Mouse (Mus musculus): ENCODE results near the gene Rd3. TPM values are rescaled to one million over a fixed set of nuclear protein-coding genes. Genes with fewer than 3 reads are reported as not detected.

The Rd3 gene
- polyA plus RNA-seq, 2 experiments: 0.50 to 0.91 TPM

DNA sequence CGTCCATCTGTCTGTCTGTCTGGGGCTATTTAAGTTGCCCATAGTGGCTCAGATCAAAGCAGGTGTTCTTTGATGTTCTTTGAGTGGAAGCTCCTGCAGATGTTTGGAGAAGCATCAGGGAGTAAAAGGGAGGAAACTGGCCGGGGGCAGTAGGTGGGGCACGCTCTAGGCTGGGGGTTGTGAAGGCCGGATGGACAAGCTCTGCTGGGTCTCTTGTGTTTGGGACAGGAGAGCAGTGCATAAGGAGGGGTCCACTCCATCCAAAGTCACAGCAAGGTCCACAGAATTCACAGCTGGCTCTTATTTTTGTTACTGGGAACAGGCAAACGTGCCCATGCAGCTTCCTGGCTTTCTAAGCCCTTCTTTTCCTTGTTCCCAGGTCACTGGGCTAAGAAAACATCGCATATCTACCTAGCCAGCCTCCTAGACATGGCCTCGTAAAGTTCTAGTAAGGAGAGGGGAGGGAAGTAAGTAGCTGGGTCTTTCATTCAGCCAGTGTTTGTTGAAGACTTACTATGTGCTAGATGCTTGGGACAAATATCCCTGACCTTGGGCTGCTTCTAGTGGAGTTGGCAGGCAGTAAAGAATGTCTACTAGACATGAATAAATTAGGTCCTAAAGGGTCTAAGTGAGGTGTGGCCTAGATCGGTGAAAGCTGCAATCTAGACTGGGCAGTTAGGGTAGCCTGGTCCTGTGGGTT is 44.7 kb upstream of the Rd3 start:
- ATAC-seq (ENCODE audit: low FRiP score, low read depth) (no peak), DNase-seq (ENCODE audit: low spot score) (no peak)
- Histone ChIP-seq H3K9ac (ENCODE audit: low read depth, low read length, severe bottlenecking) (no peak overlapping the region), H3K27me3 (ENCODE audit: control insufficient read depth, insufficient read depth, low read length) (no peaks in the 10 kb centered on the region), H3K4me2 (replicated peaks; ENCODE audit: low read depth, low read length, severe bottlenecking) (no peak overlapping the region), H3K27ac (replicated peaks; ENCODE audit: low read depth, low read length) (no peak overlapping the region), H3K9me3 (ENCODE audit: control insufficient read depth, low read length) (no peaks in the 10 kb centered on the region), H3K36me3 (ENCODE audit: control insufficient read depth, insufficient read depth, low read length) (no peaks in the 10 kb centered on the region), H3K4me3 (replicated peaks; ENCODE audit: low read length) (no peak overlapping the region), H3K4me1 (ENCODE audit: control insufficient read depth, insufficient read depth, low read length) (peaks cover 11% of the 10 kb centered on the region; the same call in 1 of the 2 replicates)
- 51% methylated on average over 8 of the region's 8 CpGs for WGBS
- TF ChIP-seq POLR2A (IDR thresholded peaks at IDR 0.05; ENCODE audit: borderline replicate concordance, extremely low read depth, insufficient read depth, insufficient read length): no peak

DNA sequence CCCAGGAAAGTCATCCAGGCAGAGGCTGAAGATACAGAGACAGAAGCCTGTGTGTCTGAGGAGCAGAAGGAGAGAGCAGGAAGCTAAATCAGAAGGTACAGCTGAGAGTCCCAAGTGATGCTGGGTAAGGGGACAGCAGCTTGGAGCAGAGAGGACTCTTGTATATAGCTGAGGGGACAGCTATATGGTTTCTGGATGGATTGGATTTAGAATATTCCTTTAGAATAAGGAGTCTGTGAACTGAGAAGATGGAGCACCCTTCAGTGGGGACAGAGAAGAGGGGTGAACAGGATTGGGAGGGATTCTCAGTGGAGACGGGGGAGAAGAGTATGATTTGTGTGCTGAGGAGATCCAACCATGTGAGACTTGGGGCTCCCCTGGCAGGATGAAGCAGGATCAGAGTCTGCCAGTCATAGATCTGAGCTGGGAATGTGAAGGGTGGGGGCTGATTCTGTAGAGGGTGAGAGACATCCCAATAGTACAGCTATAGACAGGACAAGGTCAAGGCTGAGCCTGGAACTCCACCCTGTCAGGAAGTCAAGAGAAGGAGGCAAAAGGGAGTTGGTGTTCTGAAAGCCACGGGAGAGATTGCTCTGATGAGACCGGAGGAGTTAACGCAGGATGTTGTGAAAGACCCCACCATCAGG is 44.1 kb upstream of the Rd3 start:
- H3K27me3 ChIP-seq (ENCODE audit: control insufficient read depth, insufficient read depth, low read length): no peaks in the 10 kb centered on the region
- WGBS: 87% methylated on average over 4 of the region's 4 CpGs
- no peak overlapping the region for H3K4me3 ChIP-seq (replicated peaks; ENCODE audit: low read length)
- H3K27ac ChIP-seq (replicated peaks; ENCODE audit: low read depth, low read length): no peak overlapping the region
- H3K9me3 ChIP-seq (ENCODE audit: control insufficient read depth, low read length): no peaks in the 10 kb centered on the region
- no peaks in the 10 kb centered on the region for H3K36me3 ChIP-seq (ENCODE audit: control insufficient read depth, insufficient read depth, low read length)
- ATAC-seq (ENCODE audit: low FRiP score, low read depth) (no peak), DNase-seq (ENCODE audit: low spot score) (no peak)
- peaks cover 6% of the 10 kb centered on the region; the same call in 1 of the 2 replicates for H3K4me1 ChIP-seq (ENCODE audit: control insufficient read depth, insufficient read depth, low read length)
- H3K9ac ChIP-seq (ENCODE audit: low read depth, low read length, severe bottlenecking): no peak overlapping the region
- TF ChIP-seq POLR2A (IDR thresholded peaks at IDR 0.05; ENCODE audit: borderline replicate concordance, extremely low read depth, insufficient read depth, insufficient read length): no peak
- no peak overlapping the region for H3K4me2 ChIP-seq (replicated peaks; ENCODE audit: low read depth, low read length, severe bottlenecking)

DNA sequence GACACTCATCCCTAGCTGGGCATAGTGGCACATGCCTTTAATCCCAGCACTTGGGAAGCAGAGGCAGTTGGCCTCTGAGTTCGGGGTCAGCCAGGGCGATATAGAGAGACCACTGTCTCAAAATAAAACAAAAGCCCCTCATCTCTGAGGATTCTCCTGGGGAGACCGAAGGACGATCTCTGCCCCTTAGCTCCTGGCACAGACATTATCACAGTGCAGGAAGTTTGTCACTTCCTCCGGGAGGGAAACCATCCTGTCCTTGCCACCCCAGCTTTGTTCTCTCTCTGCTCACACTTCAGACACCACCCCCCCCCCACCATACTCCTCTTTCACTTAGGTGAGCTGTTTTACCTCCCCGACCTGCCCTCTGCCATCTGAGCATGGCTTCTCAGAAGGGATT is 33.5 kb upstream of the Rd3 start:
- Histone ChIP-seq H3K4me2 (replicated peaks; ENCODE audit: low read depth, low read length, severe bottlenecking) (no peak overlapping the region), H3K36me3 (ENCODE audit: control insufficient read depth, insufficient read depth, low read length) (no peaks in the 10 kb centered on the region), H3K27me3 (ENCODE audit: control insufficient read depth, insufficient read depth, low read length) (no peaks in the 10 kb centered on the region), H3K9ac (ENCODE audit: low read depth, low read length, severe bottlenecking) (no peak overlapping the region), H3K4me3 (replicated peaks; ENCODE audit: low read length) (no peak overlapping the region), H3K9me3 (ENCODE audit: control insufficient read depth, low read length) (no peaks in the 10 kb centered on the region), H3K4me1 (ENCODE audit: control insufficient read depth, insufficient read depth, low read length) (no peaks in the 10 kb centered on the region), H3K27ac (replicated peaks; ENCODE audit: low read depth, low read length) (no peak overlapping the region)
- ATAC-seq (ENCODE audit: low FRiP score, low read depth) (no peak), DNase-seq (ENCODE audit: low spot score) (no peak)
- WGBS: 80% methylated on average over 6 of the region's 6 CpGs
- no peak for TF ChIP-seq POLR2A (IDR thresholded peaks at IDR 0.05; ENCODE audit: borderline replicate concordance, extremely low read depth, insufficient read depth, insufficient read length)

DNA sequence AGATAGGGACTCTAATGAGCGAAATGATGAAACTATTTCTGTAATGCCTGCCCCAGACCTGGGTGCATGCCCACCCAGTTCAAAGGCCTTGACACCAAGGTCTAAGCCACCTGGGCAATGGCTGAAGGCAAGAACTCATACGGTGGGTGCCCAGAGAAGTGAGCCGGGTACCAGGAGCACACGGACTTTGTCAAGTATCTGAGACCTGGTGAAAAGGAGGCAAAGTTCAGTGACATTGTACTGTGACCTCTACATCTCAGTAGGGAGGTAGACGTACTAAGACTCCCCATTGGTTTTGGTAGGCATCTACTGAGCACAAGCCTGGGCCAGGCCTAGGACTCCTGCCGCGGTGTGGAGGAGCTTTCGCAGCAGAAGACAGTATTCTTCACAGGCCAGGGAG is 31.8 kb upstream of the Rd3 start:
- ATAC-seq (ENCODE audit: low FRiP score, low read depth): no peak
- Histone ChIP-seq H3K9ac (ENCODE audit: low read depth, low read length, severe bottlenecking) (no peak overlapping the region), H3K36me3 (ENCODE audit: control insufficient read depth, insufficient read depth, low read length) (no peaks in the 10 kb centered on the region), H3K4me3 (replicated peaks; ENCODE audit: low read length) (no peak overlapping the region), H3K9me3 (ENCODE audit: control insufficient read depth, low read length) (no peaks in the 10 kb centered on the region), H3K4me2 (replicated peaks; ENCODE audit: low read depth, low read length, severe bottlenecking) (no peak overlapping the region), H3K27me3 (ENCODE audit: control insufficient read depth, insufficient read depth, low read length) (no peaks in the 10 kb centered on the region), H3K4me1 (ENCODE audit: control insufficient read depth, insufficient read depth, low read length) (no peaks in the 10 kb centered on the region), H3K27ac (replicated peaks; ENCODE audit: low read depth, low read length) (no peak overlapping the region)
- no peak for DNase-seq (ENCODE audit: low spot score)
- TF ChIP-seq POLR2A (IDR thresholded peaks at IDR 0.05; ENCODE audit: borderline replicate concordance, extremely low read depth, insufficient read depth, insufficient read length): no peak
- 91% methylated on average over 8 of the region's 8 CpGs for whole genome bisulfite sequencing

DNA sequence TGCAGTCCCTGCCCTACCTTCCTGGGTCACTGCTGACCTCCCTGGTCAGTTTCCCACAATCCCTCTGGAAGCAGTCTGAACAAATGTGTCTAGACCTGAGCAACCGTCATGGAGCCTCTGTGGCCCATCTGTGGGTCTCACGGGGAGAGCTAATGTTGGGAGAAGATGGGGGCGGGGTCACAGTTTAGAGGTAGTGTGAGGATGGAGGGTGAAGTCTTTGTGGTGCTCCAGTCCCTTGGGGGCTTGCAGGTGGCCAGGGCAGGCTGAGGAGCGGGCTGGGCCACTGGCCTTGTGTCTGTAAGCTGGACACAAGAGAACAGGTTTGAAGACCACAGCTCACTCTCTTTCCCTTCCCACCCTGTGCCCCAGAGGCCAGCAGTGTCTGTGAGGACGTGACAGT is 31.4 kb upstream of the Rd3 start:
- no peak overlapping the region for H3K9ac ChIP-seq (ENCODE audit: low read depth, low read length, severe bottlenecking)
- ATAC-seq (ENCODE audit: low FRiP score, low read depth) (no peak), DNase-seq (ENCODE audit: low spot score) (no peak)
- no peaks in the 10 kb centered on the region for H3K4me1 ChIP-seq (ENCODE audit: control insufficient read depth, insufficient read depth, low read length)
- TF ChIP-seq POLR2A (IDR thresholded peaks at IDR 0.05; ENCODE audit: borderline replicate concordance, extremely low read depth, insufficient read depth, insufficient read length): no peak
- H3K9me3 ChIP-seq (ENCODE audit: control insufficient read depth, low read length): no peaks in the 10 kb centered on the region
- no peak overlapping the region for H3K4me2 ChIP-seq (replicated peaks; ENCODE audit: low read depth, low read length, severe bottlenecking)
- no peaks in the 10 kb centered on the region for H3K27me3 ChIP-seq (ENCODE audit: control insufficient read depth, insufficient read depth, low read length)
- H3K27ac ChIP-seq (replicated peaks; ENCODE audit: low read depth, low read length): no peak overlapping the region
- no peak overlapping the region for H3K4me3 ChIP-seq (replicated peaks; ENCODE audit: low read length)
- WGBS: 80% methylated on average over 5 of the region's 5 CpGs
- H3K36me3 ChIP-seq (ENCODE audit: control insufficient read depth, insufficient read depth, low read length): no peaks in the 10 kb centered on the region
